Mouse (Mus musculus) C2C12 (cell line): ENCODE data around the gene Prrx1. TPM values are rescaled to one million over a fixed set of nuclear protein-coding genes. Genes with fewer than 3 reads are reported as not detected.

Source experiments
- H3K27me3 ChIP-seq: one replicate; pipeline ENCODE4 v1.6.1; 2011; ENCODE audit not compliant: control insufficient read depth, insufficient read depth, insufficient read length
- H3K36me3 ChIP-seq: one replicate; pipeline ENCODE4 v1.6.1; 2011; ENCODE audit not compliant: control insufficient read depth, insufficient read depth
- H3K4me3 ChIP-seq: one replicate; pipeline ENCODE4 v1.5.1; 2011; ENCODE audit warnings: mild to moderate bottlenecking, control low read depth; ENCODE audit not compliant: poor library complexity, insufficient read depth, severe bottlenecking
- H3K79me2 ChIP-seq: one replicate; pipeline ENCODE4 v1.6.1; 2011; ENCODE audit not compliant: control insufficient read depth, insufficient read depth
- H3K79me3 ChIP-seq: one replicate; pipeline ENCODE4 v1.6.1; 2011; ENCODE audit warnings: low read depth, control low read depth
- H3ac ChIP-seq: one replicate; pipeline ENCODE3; 2011; ENCODE audit warnings: low read depth; ENCODE audit not compliant: control insufficient read depth, insufficient read length
- CEBPB ChIP-seq: IDR thresholded peaks from one replicate; pipeline ENCODE4 v1.6.1; 2011; ENCODE audit warnings: low read depth, mild to moderate bottlenecking, control low read depth, moderate library complexity
- CTCF ChIP-seq: IDR thresholded peaks from one replicate; pipeline ENCODE4 v1.5.1; 2011; ENCODE audit not compliant: control insufficient read depth, insufficient read depth, insufficient read length
- FOSL1 ChIP-seq: IDR thresholded peaks from one replicate; pipeline ENCODE4 v1.8.0; 2011; ENCODE audit warnings: mild to moderate bottlenecking, low read length; ENCODE audit not compliant: poor library complexity, insufficient read depth, severe bottlenecking
- MAX ChIP-seq: IDR thresholded peaks from one replicate; pipeline ENCODE4 v1.6.1; 2011; ENCODE audit warnings: mild to moderate bottlenecking, control low read depth
- MYOD1 ChIP-seq: IDR thresholded peaks from one replicate; pipeline ENCODE4 v1.6.1; 2011; ENCODE audit warnings: low read depth; ENCODE audit not compliant: control insufficient read depth, insufficient read length
- MYOG ChIP-seq: IDR thresholded peaks from one replicate; pipeline ENCODE4 v1.6.1; 2011; ENCODE audit not compliant: control insufficient read depth, insufficient read length; ENCODE audit errors: extremely low read depth
- USF1 ChIP-seq: IDR thresholded peaks from one replicate; pipeline ENCODE4 v1.6.1; 2011; ENCODE audit warnings: low read depth, mild to moderate bottlenecking, control low read depth, moderate library complexity
- polyA plus RNA-seq: library from polyadenylated mRNA; unstranded; fragments of >200 nt; fragmentation: generic; extraction: Trizol; gene quantifications from one replicate; pipeline ENCODE4 v1.2.1, GENCODE M21; 2012; ENCODE audit warnings: missing spikeins

Prrx1 gene
- polyA plus RNA-seq, 1 experiment, result 5.1 TPM

- Histone ChIP-seq H3K4me3 (no peak overlapping the region), H3K36me3 (no peaks in the 10 kb centered on the region), H3K79me2 (peaks cover 37% of the 10 kb centered on the region), H3ac (no peak overlapping the region), H3K79me3 (peaks cover 12% of the 10 kb centered on the region), H3K27me3 (no peaks in the 10 kb centered on the region)
- TF ChIP-seq CEBPB (no peak), MYOD1 (no peak), USF1 (no peak), MAX (no peak), MYOG (no peak), FOSL1 (no peak), CTCF (no peak)
Observed at GRCm38 (mm10) chr1:163309466-163309865, 4.0 kb downstream of the Prrx1 start.

GRCm38 (mm10) chr1:163308631-163309030 is 4.9 kb downstream of the Prrx1 start:
- Histone ChIP-seq H3K27me3 (no peaks in the 10 kb centered on the region), H3K79me2 (peaks cover 37% of the 10 kb centered on the region), H3K36me3 (no peaks in the 10 kb centered on the region), H3ac (no peak overlapping the region), H3K4me3 (no peak overlapping the region), H3K79me3 (peaks cover 12% of the 10 kb centered on the region)
- no peak for TF ChIP-seq FOSL1
- TF ChIP-seq MYOD1, result no peak
- TF ChIP-seq USF1, result no peak
- TF ChIP-seq CEBPB, result no peak
- no peak for TF ChIP-seq MYOG
- no peak for TF ChIP-seq MAX
- TF ChIP-seq CTCF, result no peak

- no peak overlapping the region for H3ac ChIP-seq
- no peaks in the 10 kb centered on the region for H3K36me3 ChIP-seq
- H3K79me2 ChIP-seq, result peaks cover 33% of the 10 kb centered on the region
- no peaks in the 10 kb centered on the region for H3K27me3 ChIP-seq
- peaks cover 12% of the 10 kb centered on the region for H3K79me3 ChIP-seq
- no peak overlapping the region for H3K4me3 ChIP-seq
- no peak for TF ChIP-seq USF1
- no peak for TF ChIP-seq MYOD1
- TF ChIP-seq FOSL1, result no peak
- no peak for TF ChIP-seq CTCF
- TF ChIP-seq CEBPB, result no peak
- TF ChIP-seq MYOG, result no peak
- no peak for TF ChIP-seq MAX
Observed at GRCm38 (mm10) chr1:163307706-163308105, 5.8 kb downstream of the Prrx1 start.

GRCm38 (mm10) chr1:163305956-163306355 is 7.6 kb downstream of the Prrx1 start:
- Histone ChIP-seq H3K79me2 (peaks cover 17% of the 10 kb centered on the region), H3K79me3 (peaks cover 8% of the 10 kb centered on the region), H3K36me3 (no peaks in the 10 kb centered on the region), H3K27me3 (no peaks in the 10 kb centered on the region), H3ac (no peak overlapping the region), H3K4me3 (no peak overlapping the region)
- TF ChIP-seq MAX, result no peak
- no peak for TF ChIP-seq MYOD1
- TF ChIP-seq FOSL1, result no peak
- no peak for TF ChIP-seq CEBPB
- no peak for TF ChIP-seq CTCF
- no peak for TF ChIP-seq MYOG
- TF ChIP-seq USF1, result no peak

GRCm38 (mm10) chr1:163304837-163305236 is 8.7 kb downstream of the Prrx1 start:
- Histone ChIP-seq H3K36me3 (no peaks in the 10 kb centered on the region), H3K79me3 (peaks cover 4% of the 10 kb centered on the region), H3K27me3 (no peaks in the 10 kb centered on the region), H3ac (no peak overlapping the region), H3K4me3 (no peak overlapping the region), H3K79me2 (peaks cover 14% of the 10 kb centered on the region)
- TF ChIP-seq USF1 (no peak), MYOG (no peak), CTCF (no peak), FOSL1 (no peak), CEBPB (no peak), MYOD1 (no peak), MAX (no peak)

GRCm38 (mm10) chr1:163302292-163302691 is 11.2 kb downstream of the Prrx1 start:
- H3K79me2 ChIP-seq, result no peaks in the 10 kb centered on the region
- H3K36me3 ChIP-seq, result no peaks in the 10 kb centered on the region
- no peak for TF ChIP-seq MYOG
- no peak for TF ChIP-seq CTCF
- TF ChIP-seq CEBPB, result no peak
- TF ChIP-seq MAX, result no peak
- TF ChIP-seq USF1, result no peak

GRCm38 (mm10) chr1:163293152-163293551 is 20.4 kb downstream of the Prrx1 start:
- TF ChIP-seq MYOD1, result no peak
- TF ChIP-seq USF1, result no peak
- TF ChIP-seq CEBPB, result no peak
- TF ChIP-seq MAX, result no peak
- no peak for TF ChIP-seq MYOG
- TF ChIP-seq FOSL1, result no peak
- TF ChIP-seq CTCF, result no peak
- no peak overlapping the region for H3ac ChIP-seq
- H3K36me3 ChIP-seq, result peaks cover 4% of the 10 kb centered on the region
- H3K79me3 ChIP-seq, result peaks cover 3% of the 10 kb centered on the region
- no peak overlapping the region for H3K4me3 ChIP-seq
- H3K27me3 ChIP-seq, result no peaks in the 10 kb centered on the region
- H3K79me2 ChIP-seq, result no peaks in the 10 kb centered on the region

More at GRCm38 (mm10) chr1:163302292-163302691, 11.2 kb downstream of the Prrx1 start:
- H3K27me3 ChIP-seq, result no peaks in the 10 kb centered on the region
- peaks cover 4% of the 10 kb centered on the region for H3K79me3 ChIP-seq
- no peak overlapping the region for H3K4me3 ChIP-seq
- H3ac ChIP-seq, result no peak overlapping the region
